Mouse (Mus musculus) midbrain, embryonic 11.5 days (tissue): Measurements from ENCODE around the gene Taf8. TPM values are rescaled to one million over a fixed set of nuclear protein-coding genes. Genes with fewer than 3 reads are reported as not detected.

Source experiments
- ATAC-seq: fragments of 200-750 bp; cut with Nextera tagmentation; 2 replicates; pipeline ENCODE4 v1.8.0; 2017; ENCODE audit warnings: moderate TSS enrichment, moderate library complexity; ENCODE audit not compliant: low FRiP score
- DNase-seq: peaks from one replicate; pipeline ENCODE4 v3.0.0; 2015; ENCODE audit warnings: low spot score; ENCODE audit errors: missing footprints
- H3K27ac ChIP-seq: fragments of 300-500 bp; sonication (generic); 2 replicates; pipeline ENCODE4 v1.5.1; 2014; ENCODE audit warnings: low read depth, low read length
- H3K27me3 ChIP-seq: fragments of 300-500 bp; sonication (generic); 2 replicates; pipeline ENCODE4 v1.6.1; 2014; ENCODE audit warnings: mild to moderate bottlenecking, low read length, moderate library complexity, mixed read lengths; ENCODE audit not compliant: control insufficient read depth, insufficient read depth
- H3K36me3 ChIP-seq: fragments of 300-500 bp; sonication (generic); 2 replicates; pipeline ENCODE4 v1.6.1; 2014; ENCODE audit warnings: mild to moderate bottlenecking, low read length, moderate library complexity, mixed read lengths; ENCODE audit not compliant: control insufficient read depth, insufficient read depth
- H3K4me1 ChIP-seq: fragments of 300-500 bp; sonication (generic); 2 replicates; pipeline ENCODE4 v1.6.1; 2014; ENCODE audit warnings: low read length; ENCODE audit not compliant: control insufficient read depth, insufficient read depth
- H3K4me2 ChIP-seq: fragments of 300-500 bp; sonication (generic); 2 replicates; pipeline ENCODE4 v1.6.1; 2014; ENCODE audit warnings: mild to moderate bottlenecking, moderate library complexity
- H3K4me3 ChIP-seq: fragments of 300-500 bp; sonication (generic); 2 replicates; pipeline ENCODE4 v1.5.1; 2014; ENCODE audit warnings: low read depth, low read length
- H3K9ac ChIP-seq: fragments of 300-500 bp; sonication (generic); 2 replicates; pipeline ENCODE4 v1.6.1; 2014; ENCODE audit warnings: low read length
- H3K9me3 ChIP-seq: fragments of 300-500 bp; sonication (generic); 2 replicates; pipeline ENCODE4 v1.6.1; 2016; ENCODE audit warnings: low read length; ENCODE audit not compliant: control insufficient read depth
- WGBS: fragments of 180-500 bp; shearing (Covaris S2); extraction: QIAGEN DNeasy Blood & Tissue Kit; methylation state at CpG from one replicate; pipeline ENCODE4 v1.1.7; 2014; 5-methylcytosine and 5-hydroxymethylcytosine counted together
- polyA plus RNA-seq: library from polyadenylated mRNA; unstranded; fragments of >200 nt; fragmentation: Nextera tagmentation; extraction: Ambion mirVana; gene quantifications from 2 replicates; pipeline ENCODE4 v1.2.1, GENCODE M21; 2014

The Taf8 gene
- 25.5 TPM in 2 replicates for polyA plus RNA-seq

GRCm38 (mm10) chr17:47501946-47502706 lies at the start of gene Taf8:
Taf8 (minus strand) TSS chr17:47502292.
- Histone ChIP-seq H3K4me1 (peaks cover 17% of the 10 kb centered on the region), H3K4me3 (peak within 1 kb of the TSS; percentile 73), H3K27me3 (no peaks in the 10 kb centered on the region), H3K9me3 (no peaks in the 10 kb centered on the region), H3K27ac (peak within 1 kb of the TSS; percentile 35; the same call in 1 of the 2 replicates), H3K4me2 (peak within 1 kb of the TSS; percentile 70), H3K9ac (peak within 1 kb of the TSS; percentile 86), H3K36me3 (peaks cover 6% of the 10 kb centered on the region; the same call in 1 of the 2 replicates)
- WGBS: 3% methylated on average over 40 of the region's 40 CpGs
- ATAC-seq (peak; percentile 96), DNase-seq (peak; percentile 99)

GRCm38 (mm10) chr17:47551049-47551448 lies 49.0 kb upstream of the Taf8 start:
- DNase-seq (no peak), ATAC-seq (no peak)
- Histone ChIP-seq H3K27me3 (no peaks in the 10 kb centered on the region), H3K4me3 (no peak overlapping the region), H3K27ac (no peak overlapping the region), H3K4me2 (no peak overlapping the region), H3K9ac (no peak overlapping the region), H3K9me3 (no peaks in the 10 kb centered on the region), H3K4me1 (no peaks in the 10 kb centered on the region), H3K36me3 (no peaks in the 10 kb centered on the region)
- WGBS: 86% methylated on average over 7 of the region's 7 CpGs

GRCm38 (mm10) chr17:47545861-47546331 lies 43.8 kb upstream of the Taf8 start:
- Histone ChIP-seq H3K4me1 (no peaks in the 10 kb centered on the region), H3K9ac (no peak overlapping the region), H3K27me3 (no peaks in the 10 kb centered on the region), H3K4me3 (no peak overlapping the region), H3K36me3 (no peaks in the 10 kb centered on the region), H3K9me3 (no peaks in the 10 kb centered on the region), H3K4me2 (no peak overlapping the region), H3K27ac (no peak overlapping the region)
- 86% methylated on average over 17 of the region's 17 CpGs for WGBS
- no peak for ATAC-seq
- DNase-seq: no peak

DNA sequence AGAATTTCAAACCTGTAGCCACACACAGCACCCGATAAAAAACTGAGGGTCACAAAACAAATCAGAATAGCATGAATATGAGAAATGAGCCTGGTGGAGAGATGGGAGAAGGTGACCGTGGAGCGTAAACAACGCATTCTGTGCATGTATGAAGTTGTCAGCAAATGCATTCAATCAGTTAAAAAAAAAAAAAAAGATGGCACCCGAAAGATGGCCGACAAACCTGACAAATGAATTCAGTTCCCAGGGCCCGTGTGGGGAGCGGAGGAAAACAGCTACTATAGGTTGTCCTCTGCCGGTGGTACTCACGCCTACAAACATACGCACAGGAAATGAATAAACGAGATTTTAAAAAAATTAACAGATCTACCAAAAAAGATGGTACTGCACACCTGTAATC lies 43.1 kb upstream of the Taf8 start:
- ATAC-seq (no peak), DNase-seq (no peak)
- no peak overlapping the region for H3K4me2 ChIP-seq
- H3K27me3 ChIP-seq: no peaks in the 10 kb centered on the region
- no peaks in the 10 kb centered on the region for H3K36me3 ChIP-seq
- no peaks in the 10 kb centered on the region for H3K9me3 ChIP-seq
- H3K9ac ChIP-seq: no peak overlapping the region
- H3K4me3 ChIP-seq: no peak overlapping the region
- WGBS: 95% methylated on average over 12 of the region's 12 CpGs
- H3K4me1 ChIP-seq: no peaks in the 10 kb centered on the region
- no peak overlapping the region for H3K27ac ChIP-seq

- Histone ChIP-seq H3K9me3 (no peaks in the 10 kb centered on the region), H3K36me3 (no peaks in the 10 kb centered on the region), H3K4me1 (no peaks in the 10 kb centered on the region), H3K4me3 (no peak overlapping the region), H3K9ac (no peak overlapping the region), H3K27ac (no peak overlapping the region), H3K4me2 (no peak overlapping the region), H3K27me3 (no peaks in the 10 kb centered on the region)
- ATAC-seq: no peak
- DNase-seq: no peak
- WGBS: 83% methylated on average over 7 of the region's 7 CpGs
Measured at GRCm38 (mm10) chr17:47543051-47543650, 41.1 kb upstream of the Taf8 start.

DNA sequence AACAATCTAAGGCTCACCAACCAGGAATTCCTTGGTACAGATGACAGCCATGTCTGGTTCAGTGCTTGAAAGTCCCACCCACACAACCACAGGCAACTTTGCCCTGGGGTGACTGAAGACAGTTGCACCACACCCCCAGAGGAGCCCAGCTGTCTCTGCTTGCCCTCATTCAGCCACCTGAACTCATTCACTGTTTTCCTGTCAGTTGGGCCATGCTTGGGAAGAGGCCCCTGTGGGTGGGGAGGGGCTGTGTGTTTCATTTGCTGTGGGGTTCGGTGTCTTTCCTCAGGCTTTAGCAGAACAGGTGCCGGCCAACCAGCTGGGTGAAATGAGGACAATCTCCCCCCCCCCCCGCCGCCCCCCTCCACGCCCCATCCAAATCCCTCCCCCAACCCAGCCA lies 40.0 kb upstream of the Taf8 start:
- WGBS: 70% methylated on average over 3 of the region's 5 CpGs
- no peak for DNase-seq

DNA sequence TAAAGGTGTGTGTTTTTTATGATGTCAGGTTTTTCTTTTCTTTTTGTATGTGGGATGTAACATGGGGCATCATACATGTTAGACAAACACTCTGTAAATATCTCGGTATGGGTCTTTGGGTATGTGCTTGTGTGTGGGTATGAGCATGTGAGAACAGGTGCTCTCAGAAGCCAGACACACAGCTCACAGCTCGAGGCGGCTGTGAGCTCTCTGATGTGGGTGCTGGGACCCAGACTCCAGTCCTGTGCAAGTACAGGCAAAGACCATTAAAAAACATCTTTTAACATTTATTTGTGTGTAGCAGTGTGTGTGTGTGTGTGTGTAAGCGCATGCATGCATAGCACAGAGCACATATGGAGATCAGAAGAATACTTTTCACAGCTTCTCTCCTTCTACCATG lies 37.0 kb upstream of the Taf8 start:
- Histone ChIP-seq H3K27me3 (no peaks in the 10 kb centered on the region), H3K27ac (no peak overlapping the region), H3K4me2 (no peak overlapping the region), H3K36me3 (no peaks in the 10 kb centered on the region), H3K9me3 (no peaks in the 10 kb centered on the region), H3K4me1 (no peaks in the 10 kb centered on the region), H3K9ac (no peak overlapping the region), H3K4me3 (no peak overlapping the region)
- 95% methylated on average over 4 of the region's 4 CpGs for WGBS
- ATAC-seq (no peak), DNase-seq (no peak)

More for the DNA sequence above, 40.0 kb upstream of the Taf8 start:
- Histone ChIP-seq H3K9ac (no peak overlapping the region), H3K27me3 (no peaks in the 10 kb centered on the region), H3K4me1 (no peaks in the 10 kb centered on the region), H3K36me3 (no peaks in the 10 kb centered on the region), H3K4me2 (no peak overlapping the region), H3K9me3 (no peaks in the 10 kb centered on the region), H3K27ac (no peak overlapping the region), H3K4me3 (no peak overlapping the region)
- ATAC-seq: no peak

DNA sequence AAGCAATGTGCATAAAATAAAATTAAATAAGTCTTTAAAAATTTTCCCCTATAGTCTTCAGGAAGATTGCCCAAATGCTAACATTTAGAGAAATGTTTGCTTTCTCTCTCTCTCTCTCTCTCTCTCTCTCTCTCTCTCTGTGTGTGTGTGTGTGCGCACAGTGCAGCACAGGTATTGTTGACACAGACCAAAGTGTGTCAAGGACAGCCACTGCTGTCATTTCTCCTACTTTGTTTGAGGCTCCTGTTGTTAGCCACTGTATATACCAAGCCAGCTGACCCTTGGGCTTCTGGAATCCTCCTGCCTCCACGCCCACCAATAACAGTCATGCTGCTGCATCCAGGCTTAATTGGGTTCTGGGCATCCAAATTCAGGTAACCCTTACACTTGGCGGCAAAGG lies 36.0 kb upstream of the Taf8 start:
- H3K4me1 ChIP-seq: no peaks in the 10 kb centered on the region
- 86% methylated on average over 3 of the region's 3 CpGs for WGBS
- H3K9me3 ChIP-seq: no peaks in the 10 kb centered on the region
- no peak overlapping the region for H3K4me2 ChIP-seq
- no peaks in the 10 kb centered on the region for H3K36me3 ChIP-seq
- H3K27ac ChIP-seq: no peak overlapping the region
- H3K27me3 ChIP-seq: no peaks in the 10 kb centered on the region
- no peak overlapping the region for H3K4me3 ChIP-seq
- ATAC-seq (no peak), DNase-seq (no peak)
- H3K9ac ChIP-seq: no peak overlapping the region

DNA sequence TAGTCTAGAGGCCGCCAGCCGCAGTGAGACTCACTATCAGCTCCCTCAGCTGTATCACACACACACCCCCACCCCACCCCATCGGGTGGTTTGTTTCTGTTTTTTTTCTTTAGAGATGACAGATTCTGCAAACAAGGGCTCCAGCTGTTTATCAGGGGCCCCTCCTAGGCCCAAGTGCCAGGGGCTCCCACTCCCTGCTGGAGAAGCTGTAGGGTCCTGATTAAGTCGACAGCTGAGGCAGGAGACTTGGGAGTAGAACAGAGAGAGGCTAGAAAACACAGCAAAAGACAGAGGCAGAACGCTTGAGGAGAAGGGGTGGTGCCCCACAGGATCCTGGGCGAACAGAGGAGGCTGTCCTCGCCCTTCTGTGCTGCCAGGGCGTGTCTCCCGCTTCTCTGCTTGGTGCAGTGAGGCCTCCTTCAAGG lies 33.7 kb upstream of the Taf8 start:
- Histone ChIP-seq H3K4me2 (no peak overlapping the region), H3K9me3 (no peaks in the 10 kb centered on the region), H3K4me1 (no peaks in the 10 kb centered on the region), H3K36me3 (no peaks in the 10 kb centered on the region), H3K9ac (no peak overlapping the region), H3K27ac (no peak overlapping the region), H3K4me3 (no peak overlapping the region), H3K27me3 (no peaks in the 10 kb centered on the region)
- DNase-seq (no peak), ATAC-seq (no peak)
- WGBS: 66% methylated on average over 9 of the region's 9 CpGs
